Mouse (Mus musculus): ENCODE results near the gene Xkr7. TPM values are rescaled to one million over a fixed set of nuclear protein-coding genes. Genes with fewer than 3 reads are reported as not detected.

Gene Xkr7
- polyA plus RNA-seq, 1 experiment from 2014 or later: 0.33 TPM

DNA sequence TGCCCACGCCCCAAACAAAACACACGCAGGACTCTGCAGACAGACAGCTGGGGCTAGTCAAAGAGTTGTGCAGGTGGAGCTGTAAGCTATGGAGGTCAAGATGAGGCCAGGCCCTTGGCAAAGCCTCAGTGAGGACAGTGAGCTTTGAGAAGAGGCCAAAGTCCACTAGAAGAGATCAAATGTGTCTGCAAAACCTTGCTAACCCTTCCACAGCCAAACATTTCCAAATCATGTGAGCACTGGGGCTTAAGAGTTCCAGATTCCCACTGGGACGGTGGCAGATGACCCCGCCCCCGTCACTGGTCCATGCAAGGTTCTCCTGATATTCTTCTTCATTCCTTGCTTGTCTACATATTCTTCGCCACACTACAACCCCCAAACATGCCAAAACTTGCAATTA, 50.2 kb downstream of the Xkr7 start:
- no peak overlapping the region for H3K4me2 ChIP-seq (replicated peaks)
- no peak for ATAC-seq (ENCODE audit: insufficient number of reproducible peaks, insufficient read depth, low FRiP score, low TSS enrichment)

DNA sequence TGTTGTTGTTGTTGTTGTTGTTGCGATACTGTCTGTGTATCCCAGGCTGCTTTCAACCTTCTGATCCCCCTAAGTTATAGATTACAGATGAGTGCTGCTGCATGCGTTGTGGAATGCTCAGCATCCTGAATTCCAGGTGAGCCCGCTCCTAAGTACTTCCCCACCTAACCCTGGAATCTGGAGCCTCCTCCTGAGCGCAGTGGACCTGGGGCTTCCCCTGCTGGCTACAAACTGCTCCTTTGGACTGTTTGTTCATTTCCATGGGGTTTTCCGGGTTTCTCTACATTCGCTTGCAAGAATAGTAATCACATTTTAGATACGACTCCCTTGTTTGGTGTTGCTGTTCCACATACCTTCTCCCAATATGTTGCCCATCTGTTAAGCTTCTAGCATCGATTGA, 51.6 kb downstream of the Xkr7 start:
- H3K4me2 ChIP-seq (replicated peaks): no peak overlapping the region
- ATAC-seq (ENCODE audit: insufficient number of reproducible peaks, insufficient read depth, low FRiP score, low TSS enrichment): no peak
- no peaks in the 10 kb centered on the region for H3K4me1 ChIP-seq
- H3K27me3 ChIP-seq: 0 out of 2 replicates have a peak, but pooled peaks cover 4% of the 10 kb centered on the region
- WGBS: 83% methylated on average over 8 of the region's 8 CpGs
- H3K9me3 ChIP-seq: no peaks in the 10 kb centered on the region
- H3K36me3 ChIP-seq: no peaks in the 10 kb centered on the region
- no peak overlapping the region for H3K9ac ChIP-seq
- H3K27ac ChIP-seq: no peak overlapping the region
- H3K4me3 ChIP-seq: no peak overlapping the region

More for the DNA sequence above, 50.2 kb downstream of the Xkr7 start:
- 0 out of 2 replicates have a peak, but pooled peaks cover 4% of the 10 kb centered on the region for H3K27me3 ChIP-seq
- H3K36me3 ChIP-seq: no peaks in the 10 kb centered on the region
- no peak overlapping the region for H3K9ac ChIP-seq
- H3K27ac ChIP-seq: no peak overlapping the region
- no peak overlapping the region for H3K4me3 ChIP-seq
- 68% methylated on average over 6 of the region's 6 CpGs for WGBS
- H3K9me3 ChIP-seq: no peaks in the 10 kb centered on the region
- no peaks in the 10 kb centered on the region for H3K4me1 ChIP-seq

DNA sequence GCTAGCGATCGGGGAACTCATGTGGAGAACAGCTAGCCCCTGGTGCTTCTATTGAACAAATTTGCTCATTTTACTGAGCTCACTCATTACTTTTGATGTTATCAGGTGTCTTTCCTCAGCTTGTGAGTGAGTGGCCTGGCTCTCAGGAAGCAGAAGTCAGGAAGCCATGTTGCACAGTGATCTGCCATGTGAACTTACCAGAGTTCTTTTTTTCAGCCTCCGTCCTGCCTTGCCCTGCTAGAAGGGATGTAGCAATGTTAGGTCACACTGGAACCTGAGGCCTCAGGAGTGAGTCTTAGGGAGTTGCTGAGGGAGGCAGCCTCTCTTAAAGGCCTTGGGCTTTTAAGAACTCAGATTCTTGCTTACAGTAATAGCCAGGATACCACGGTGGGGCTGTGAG, 52.2 kb downstream of the Xkr7 start:
- 0 out of 2 replicates have a peak, but pooled peaks cover 4% of the 10 kb centered on the region for H3K27me3 ChIP-seq
- no peaks in the 10 kb centered on the region for H3K4me1 ChIP-seq
- H3K9ac ChIP-seq: no peak overlapping the region
- ATAC-seq (ENCODE audit: insufficient number of reproducible peaks, insufficient read depth, low FRiP score, low TSS enrichment): no peak
- no peaks in the 10 kb centered on the region for H3K9me3 ChIP-seq
- H3K36me3 ChIP-seq: no peaks in the 10 kb centered on the region
- no peak overlapping the region for H3K27ac ChIP-seq
- H3K4me3 ChIP-seq: no peak overlapping the region
- H3K4me2 ChIP-seq (replicated peaks): no peak overlapping the region
- 83% methylated on average over 4 of the region's 4 CpGs for WGBS

DNA sequence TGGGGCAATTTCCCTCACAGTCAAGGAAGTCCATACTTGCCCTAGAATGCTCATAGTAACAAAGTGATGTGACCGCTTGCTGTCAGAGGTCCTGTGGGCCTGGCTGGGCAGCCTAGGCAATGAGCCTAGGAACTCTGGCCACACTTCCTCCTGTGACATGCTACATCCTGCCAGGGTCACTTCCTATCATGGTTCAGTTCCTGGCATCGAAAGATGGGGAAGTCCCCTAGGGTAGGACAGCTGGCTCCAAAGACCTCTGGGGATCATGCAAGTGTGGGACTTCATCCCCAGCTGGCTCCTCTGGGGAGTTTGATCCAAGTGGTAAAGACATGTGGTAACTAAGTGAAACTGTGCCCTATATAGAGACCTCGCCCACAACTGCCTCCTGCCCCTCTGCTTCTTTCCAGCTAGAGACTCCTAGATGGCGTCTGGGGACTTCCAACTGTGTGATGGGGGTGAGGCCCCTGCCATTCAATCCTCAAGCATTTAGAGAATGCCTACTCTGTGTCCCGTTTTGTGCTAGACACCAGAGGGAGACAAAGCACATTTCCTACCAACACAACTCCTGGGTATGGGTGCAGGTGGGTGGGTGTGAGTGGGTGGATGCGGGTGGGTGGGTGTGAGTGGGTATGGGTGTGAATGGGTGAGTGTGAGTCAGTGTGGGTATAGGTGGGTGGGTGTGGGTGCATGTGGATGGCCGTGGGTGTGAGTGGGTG, 52.8 kb downstream of the Xkr7 start:
- no peak overlapping the region for H3K4me3 ChIP-seq
- no peaks in the 10 kb centered on the region for H3K4me1 ChIP-seq
- WGBS: 59% methylated on average over 7 of the region's 7 CpGs
- no peak overlapping the region for H3K27ac ChIP-seq
- no peaks in the 10 kb centered on the region for H3K9me3 ChIP-seq
- H3K27me3 ChIP-seq: 0 out of 2 replicates have a peak, but pooled peaks cover 4% of the 10 kb centered on the region
- H3K36me3 ChIP-seq: no peaks in the 10 kb centered on the region
- H3K4me2 ChIP-seq (replicated peaks): no peak overlapping the region
- no peak for ATAC-seq (ENCODE audit: insufficient number of reproducible peaks, insufficient read depth, low FRiP score, low TSS enrichment)
- no peak overlapping the region for H3K9ac ChIP-seq

DNA sequence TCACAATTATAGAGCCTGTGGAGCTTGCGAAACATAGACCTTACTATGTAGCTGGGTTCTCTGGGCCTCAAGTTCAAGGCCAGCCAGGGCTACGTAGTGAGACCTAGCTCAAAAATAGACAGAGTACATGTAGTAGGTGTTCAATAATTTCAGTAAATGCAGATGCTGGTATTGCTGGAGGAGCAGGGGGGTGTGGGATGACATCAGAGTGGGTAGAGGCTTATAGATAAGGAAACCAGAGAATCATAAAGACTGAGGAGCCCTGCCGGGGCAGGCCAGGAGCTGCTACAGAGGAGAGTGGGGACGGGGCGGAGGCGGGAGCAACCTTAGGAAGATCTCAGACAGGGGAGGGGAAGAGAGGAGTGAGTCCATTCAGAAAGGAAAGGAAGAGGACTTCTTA, 53.9 kb downstream of the Xkr7 start:
- Histone ChIP-seq H3K4me3 (no peak overlapping the region), H3K4me2 (replicated peaks) (no peak overlapping the region), H3K9me3 (no peaks in the 10 kb centered on the region), H3K27ac (no peak overlapping the region), H3K27me3 (0 out of 2 replicates have a peak, but pooled peaks cover 4% of the 10 kb centered on the region), H3K36me3 (no peaks in the 10 kb centered on the region), H3K9ac (no peak overlapping the region), H3K4me1 (no peaks in the 10 kb centered on the region)
- WGBS: 91% methylated on average over 6 of the region's 6 CpGs
- ATAC-seq (ENCODE audit: insufficient number of reproducible peaks, insufficient read depth, low FRiP score, low TSS enrichment): no peak

DNA sequence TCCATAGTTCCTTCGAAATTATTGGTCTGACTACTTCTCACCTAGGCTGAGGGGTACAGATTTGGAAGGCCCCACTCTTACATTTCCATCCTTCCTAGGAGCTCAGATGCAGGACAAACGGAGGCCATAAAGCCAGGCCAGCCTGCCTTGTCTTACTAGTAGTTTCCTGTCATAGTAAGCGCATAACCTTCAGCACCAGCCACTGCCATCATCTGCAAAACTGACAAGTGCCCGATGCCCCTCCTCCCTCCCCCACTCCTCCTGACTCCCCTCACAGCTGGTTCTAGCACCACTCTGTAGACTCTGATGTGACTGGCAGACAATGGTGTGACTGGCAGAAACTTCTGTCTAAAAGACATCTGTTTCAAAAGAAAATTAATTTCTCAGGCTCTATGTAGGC, 54.5 kb downstream of the Xkr7 start:
- H3K4me2 ChIP-seq (replicated peaks): no peak overlapping the region
- H3K27ac ChIP-seq: no peak overlapping the region
- no peak overlapping the region for H3K9ac ChIP-seq
- no peaks in the 10 kb centered on the region for H3K27me3 ChIP-seq
- no peaks in the 10 kb centered on the region for H3K9me3 ChIP-seq
- H3K4me1 ChIP-seq: no peaks in the 10 kb centered on the region
- WGBS: 89% methylated on average over 4 of the region's 4 CpGs
- no peak for ATAC-seq (ENCODE audit: insufficient number of reproducible peaks, insufficient read depth, low FRiP score, low TSS enrichment)
- H3K4me3 ChIP-seq: no peak overlapping the region
- H3K36me3 ChIP-seq: no peaks in the 10 kb centered on the region

DNA sequence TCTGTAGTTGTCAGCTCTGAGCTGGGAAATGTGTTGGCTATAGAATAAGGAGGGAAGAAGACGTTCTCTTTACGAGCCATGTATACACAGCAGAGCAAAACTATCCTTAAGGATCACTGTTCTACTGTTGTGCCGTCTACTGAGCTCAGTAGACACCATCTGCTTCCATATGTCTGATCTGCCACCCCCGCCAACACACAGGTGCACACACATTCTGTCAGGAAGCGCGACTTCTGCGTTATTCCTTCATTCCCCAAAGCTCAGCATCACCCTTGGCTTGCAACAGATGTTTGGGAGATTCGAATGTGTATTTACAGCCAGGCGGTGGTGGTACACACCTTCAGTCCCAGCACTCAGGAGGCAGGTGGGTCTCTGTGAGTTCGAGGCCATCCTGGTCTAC, 55.4 kb downstream of the Xkr7 start:
- WGBS: 86% methylated on average over 10 of the region's 10 CpGs
- ATAC-seq (ENCODE audit: insufficient number of reproducible peaks, insufficient read depth, low FRiP score, low TSS enrichment): no peak

DNA sequence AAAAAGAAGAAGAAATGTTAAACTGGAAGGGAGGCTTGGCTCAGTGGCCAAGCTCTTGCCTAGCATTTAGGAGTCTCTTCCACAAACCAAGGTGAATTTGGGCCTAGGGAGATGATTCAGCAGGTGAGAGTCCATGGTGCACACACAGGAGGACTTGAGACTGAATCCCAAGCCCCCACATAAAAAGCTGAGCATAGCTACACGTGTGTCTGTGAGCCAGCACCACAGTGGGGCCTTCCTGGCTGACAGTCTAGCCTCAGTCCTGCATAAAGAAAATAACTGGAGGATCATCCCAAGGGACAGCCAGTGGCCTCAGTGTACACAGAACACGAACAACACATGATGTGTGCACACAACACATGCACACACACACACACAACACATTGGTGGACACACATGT, 57.7 kb downstream of the Xkr7 start:
- Histone ChIP-seq H3K27ac (no peak overlapping the region), H3K27me3 (no peaks in the 10 kb centered on the region), H3K9ac (no peak overlapping the region), H3K9me3 (no peaks in the 10 kb centered on the region), H3K4me2 (replicated peaks) (no peak overlapping the region), H3K36me3 (no peaks in the 10 kb centered on the region), H3K4me1 (no peaks in the 10 kb centered on the region), H3K4me3 (no peak overlapping the region)
- no peak for ATAC-seq (ENCODE audit: insufficient number of reproducible peaks, insufficient read depth, low FRiP score, low TSS enrichment)
- WGBS: 48% methylated on average over 2 of the region's 2 CpGs

More for the DNA sequence above, 55.4 kb downstream of the Xkr7 start:
- Histone ChIP-seq H3K36me3 (no peaks in the 10 kb centered on the region), H3K4me2 (replicated peaks) (no peak overlapping the region), H3K27me3 (no peaks in the 10 kb centered on the region), H3K4me1 (no peaks in the 10 kb centered on the region), H3K9ac (no peak overlapping the region), H3K4me3 (no peak overlapping the region), H3K27ac (no peak overlapping the region), H3K9me3 (no peaks in the 10 kb centered on the region)

DNA sequence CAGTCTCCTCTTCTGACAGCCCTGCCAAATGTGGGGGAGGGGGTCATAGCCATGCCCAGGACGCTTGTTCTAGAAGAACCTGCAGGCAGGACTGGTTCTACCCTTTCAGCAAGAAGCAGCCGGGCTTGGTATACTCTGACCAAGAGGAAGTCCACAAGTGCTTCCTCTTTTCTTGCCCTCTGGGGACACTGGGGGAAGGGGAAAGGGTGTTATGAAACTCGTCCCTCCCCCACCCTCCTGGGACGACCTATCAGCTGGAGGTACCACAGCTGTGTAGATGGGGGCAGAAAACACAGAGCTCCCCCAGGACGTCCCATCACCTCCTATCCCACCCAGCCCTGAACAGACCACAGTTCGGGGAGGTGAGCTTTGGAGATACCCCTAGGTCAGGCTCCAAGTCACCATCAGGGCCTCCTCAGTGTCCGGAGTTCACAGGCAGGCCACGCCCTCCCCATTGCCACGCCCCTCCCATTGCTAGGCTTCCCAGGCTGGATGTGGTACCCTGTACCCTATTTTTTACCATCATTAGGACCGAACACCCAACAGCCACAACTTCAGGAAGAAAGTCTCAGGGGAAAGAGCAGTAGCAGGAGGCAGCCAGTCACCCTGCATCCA, 59.0 kb downstream of the Xkr7 start:
- Histone ChIP-seq H3K4me2 (replicated peaks) (no peak overlapping the region), H3K9ac (no peak overlapping the region), H3K27ac (no peak overlapping the region), H3K9me3 (no peaks in the 10 kb centered on the region), H3K4me1 (no peaks in the 10 kb centered on the region), H3K27me3 (no peaks in the 10 kb centered on the region), H3K36me3 (no peaks in the 10 kb centered on the region), H3K4me3 (no peak overlapping the region)
- no peak for ATAC-seq (ENCODE audit: insufficient number of reproducible peaks, insufficient read depth, low FRiP score, low TSS enrichment)
- WGBS: 35% methylated on average over 10 of the region's 10 CpGs

Other genes with a start within 250 kb of the Xkr7 start
- 104 and 105 TPM in 2 replicates for gene Bcl2l1, start 200.1 kb upstream of the Xkr7 start, polyA plus RNA-seq (2016; fragmentation: Nextera tagmentation; extraction: Ambion mirVana)
- gene Tpx2, start 183.9 kb upstream of the Xkr7 start, polyA plus RNA-seq (2016; fragmentation: Nextera tagmentation; extraction: Ambion mirVana): 92.4 and 106 TPM in 2 replicates
- gene Mylk2, start 120.5 kb upstream of the Xkr7 start, polyA plus RNA-seq (2016; fragmentation: Nextera tagmentation; extraction: Ambion mirVana): 0.06 TPM in 1 of 2 replicates, not detected in the other
- gene Foxs1, start 98.6 kb upstream of the Xkr7 start, polyA plus RNA-seq (2016; fragmentation: Nextera tagmentation; extraction: Ambion mirVana): 0.80 and 0.84 TPM in 2 replicates
- 0.90 and 1.4 TPM in 2 replicates for gene Dusp15, start 80.2 kb upstream of the Xkr7 start, polyA plus RNA-seq (2016; fragmentation: Nextera tagmentation; extraction: Ambion mirVana)
- gene Ttll9, start 69.4 kb upstream of the Xkr7 start, polyA plus RNA-seq (2016; fragmentation: Nextera tagmentation; extraction: Ambion mirVana): 0.50 and 0.97 TPM in 2 replicates
- 121 and 123 TPM in 2 replicates for gene Pdrg1, start 16.4 kb upstream of the Xkr7 start, polyA plus RNA-seq (2016; fragmentation: Nextera tagmentation; extraction: Ambion mirVana)
- 2.6 and 4.3 TPM in 2 replicates for gene Ccm2l, start 34.1 kb downstream of the Xkr7 start, polyA plus RNA-seq (2016; fragmentation: Nextera tagmentation; extraction: Ambion mirVana)
- 4.0 and 4.2 TPM in 2 replicates for gene Hck, start 76.6 kb downstream of the Xkr7 start, polyA plus RNA-seq (2016; fragmentation: Nextera tagmentation; extraction: Ambion mirVana)
- gene Tm9sf4, start 129.5 kb downstream of the Xkr7 start, polyA plus RNA-seq (2016; fragmentation: Nextera tagmentation; extraction: Ambion mirVana): 82.9 and 88.1 TPM in 2 replicates
- 15.2 and 16.9 TPM in 2 replicates for gene Tspyl3, start 193.6 kb downstream of the Xkr7 start, polyA plus RNA-seq (2016; fragmentation: Nextera tagmentation; extraction: Ambion mirVana)
- gene Plagl2, start 209.6 kb downstream of the Xkr7 start, polyA plus RNA-seq (2016; fragmentation: Nextera tagmentation; extraction: Ambion mirVana): 14.4 and 16.7 TPM in 2 replicates
- 6.8 and 7.6 TPM in 2 replicates for gene Pofut1, start 209.7 kb downstream of the Xkr7 start, polyA plus RNA-seq (2016; fragmentation: Nextera tagmentation; extraction: Ambion mirVana)

Data from embryonic facial prominence, embryonic 12.5 days (tissue).